Mouse (Mus musculus): ENCODE data around the gene Ankfn1. TPM values are rescaled to one million over a fixed set of nuclear protein-coding genes. Genes with fewer than 3 reads are reported as not detected.

The Ankfn1 gene
- total RNA-seq (2023): not detected

GRCm38 (mm10) chr11:89777431-89777830 lies at the start of gene Ankfn1:
Gene Ankfn1, minus strand, starts transcription at chr11:89777653.

Other genes with a start within 250 kb of the Ankfn1 start
- gene Pctp, start 225.2 kb upstream of the Ankfn1 start, total RNA-seq (2023): 1 to 10 TPM; 6.7 to 8.8 TPM

Data from B cell, adult 67 days (primary cell).